Mouse (Mus musculus) neural tube, embryonic 13.5 days (tissue): ENCODE measurements around the gene Tmed10. TPM values are rescaled to one million over a fixed set of nuclear protein-coding genes. Genes with fewer than 3 reads are reported as not detected.

Source experiments
- ATAC-seq: fragments of 200-750 bp; cut with Nextera tagmentation; 2 replicates; pipeline ENCODE4 v1.8.0; 2017; ENCODE audit warnings: low read depth, mild to moderate bottlenecking, moderate TSS enrichment, moderate library complexity
- H3K27ac ChIP-seq: fragments of 300-500 bp; sonication (generic); replicated peaks from 2 replicates; pipeline ENCODE4 v1.5.1; 2015; ENCODE audit warnings: moderate library complexity, mild to moderate bottlenecking, inconsistent platforms
- H3K27me3 ChIP-seq: fragments of 300-500 bp; sonication (generic); 2 replicates; pipeline ENCODE4 v1.6.1; 2015; ENCODE audit warnings: mild to moderate bottlenecking, inconsistent platforms
- H3K36me3 ChIP-seq: fragments of 300-500 bp; sonication (generic); 2 replicates; pipeline ENCODE4 v1.6.1; 2015; ENCODE audit warnings: mild to moderate bottlenecking, inconsistent platforms
- H3K4me1 ChIP-seq: fragments of 300-500 bp; sonication (generic); replicated peaks from 2 replicates; pipeline ENCODE4 v1.6.1; 2015; ENCODE audit warnings: inconsistent platforms
- H3K4me2 ChIP-seq: fragments of 300-500 bp; sonication (generic); 2 replicates; pipeline ENCODE4 v1.6.1; 2015; ENCODE audit warnings: inconsistent platforms, mild to moderate bottlenecking, moderate library complexity
- H3K4me3 ChIP-seq: fragments of 300-500 bp; sonication (generic); 2 replicates; pipeline ENCODE4 v1.5.1; 2015; ENCODE audit warnings: mild to moderate bottlenecking, inconsistent platforms
- H3K9ac ChIP-seq: fragments of 300-500 bp; sonication (generic); 2 replicates; pipeline ENCODE4 v1.6.1; 2015; ENCODE audit warnings: moderate library complexity, mild to moderate bottlenecking, inconsistent platforms
- H3K9me3 ChIP-seq: fragments of 300-500 bp; sonication (generic); 2 replicates; pipeline ENCODE4 v1.6.1; 2016; ENCODE audit warnings: inconsistent platforms
- WGBS: fragments of 180-500 bp; shearing (Covaris S2); methylation state at CpG from one replicate; pipeline ENCODE4 v1.1.7; 2015; 5-methylcytosine and 5-hydroxymethylcytosine counted together
- polyA plus RNA-seq: library from polyadenylated mRNA; unstranded; fragments of >200 nt; fragmentation: Nextera tagmentation; extraction: Ambion mirVana; gene quantifications from 2 replicates; pipeline ENCODE4 v1.2.1, GENCODE M21; 2015

Tmed10 gene
- polyA plus RNA-seq, 1 experiment from 2014 or later, result 231 TPM

- Histone ChIP-seq H3K27me3 (no peaks in the 10 kb centered on the region), H3K9ac (no peak overlapping the region), H3K9me3 (no peaks in the 10 kb centered on the region), H3K4me2 (no peak overlapping the region), H3K4me1 (peaks cover 60% of the 10 kb centered on the region), H3K36me3 (no peaks in the 10 kb centered on the region), H3K27ac (no peak overlapping the region; the same call in 1 of the 2 replicates), H3K4me3 (no peak overlapping the region)
- WGBS, result 86% methylated on average over 6 of the region's 6 CpGs
- ATAC-seq, result no peak
Observed at GRCm38 (mm10) chr12:85368441-85369063, 6.1 kb downstream of the Tmed10 start.

- Histone ChIP-seq H3K4me1 (peaks cover 37% of the 10 kb centered on the region), H3K36me3 (peaks cover 7% of the 10 kb centered on the region; the same call in 1 of the 2 replicates), H3K9ac (no peak overlapping the region), H3K27ac (peak overlapping the region; percentile 73), H3K4me3 (no peak overlapping the region), H3K9me3 (no peaks in the 10 kb centered on the region), H3K4me2 (no peak overlapping the region), H3K27me3 (no peaks in the 10 kb centered on the region)
- 58% methylated on average over 3 of the region's 3 CpGs for WGBS
- ATAC-seq, result peak; percentile 90
Observed at GRCm38 (mm10) chr12:85366271-85366670, 8.4 kb downstream of the Tmed10 start.

GRCm38 (mm10) chr12:85362510-85362909, 12.1 kb downstream of the Tmed10 start:
- peaks cover 16% of the 10 kb centered on the region for H3K4me1 ChIP-seq
- peaks cover 7% of the 10 kb centered on the region; the same call in 1 of the 2 replicates for H3K36me3 ChIP-seq
- H3K4me3 ChIP-seq, result no peak overlapping the region
- H3K4me2 ChIP-seq, result no peak overlapping the region
- no peak for ATAC-seq
- no peak overlapping the region for H3K27ac ChIP-seq
- 80% methylated on average over 4 of the region's 4 CpGs for WGBS
- H3K27me3 ChIP-seq, result no peaks in the 10 kb centered on the region
- no peak overlapping the region for H3K9ac ChIP-seq
- H3K9me3 ChIP-seq, result no peaks in the 10 kb centered on the region

DNA sequence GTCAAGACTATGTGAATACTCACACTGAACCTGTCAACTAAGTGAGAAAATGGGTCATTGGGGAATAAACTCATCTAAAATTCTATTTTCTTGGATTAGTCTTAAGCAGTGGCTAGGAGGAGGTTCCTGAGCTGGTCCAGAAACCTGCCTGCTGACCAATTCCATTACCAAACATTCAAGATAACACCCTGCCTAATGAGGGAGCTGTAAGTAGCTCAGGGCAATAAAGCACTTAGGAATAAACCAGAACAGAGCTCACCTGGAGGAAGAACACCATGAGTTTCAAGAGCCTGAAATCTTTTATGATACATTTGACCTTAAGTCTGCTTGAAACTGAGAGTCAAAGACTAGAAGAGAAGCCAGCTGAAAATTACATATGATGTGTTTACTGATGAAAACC, 13.1 kb downstream of the Tmed10 start:
- no peak for ATAC-seq
- Histone ChIP-seq H3K9ac (no peak overlapping the region), H3K27ac (no peak overlapping the region), H3K4me2 (no peak overlapping the region), H3K36me3 (peaks cover 7% of the 10 kb centered on the region; the same call in 1 of the 2 replicates), H3K9me3 (no peaks in the 10 kb centered on the region), H3K4me1 (peaks cover 12% of the 10 kb centered on the region), H3K4me3 (no peak overlapping the region), H3K27me3 (no peaks in the 10 kb centered on the region)

DNA sequence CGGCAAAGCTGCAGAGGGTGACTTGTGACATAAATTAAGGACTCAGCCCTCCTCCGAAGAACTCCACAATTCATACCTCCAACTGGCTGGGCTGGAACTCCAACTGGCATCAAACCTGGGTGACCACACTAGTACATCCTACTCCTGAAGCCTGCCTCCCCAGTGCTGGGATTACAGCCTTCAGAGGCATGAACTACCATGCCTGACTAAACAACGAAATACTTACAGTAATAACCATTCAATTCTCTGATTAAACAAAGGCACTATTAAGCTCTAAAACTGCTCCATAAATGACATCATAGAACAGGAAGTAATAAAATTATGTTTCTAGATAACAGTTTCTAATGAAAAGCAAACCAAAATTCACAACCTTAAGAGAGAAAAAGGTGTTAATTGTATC, 13.5 kb downstream of the Tmed10 start:
- Histone ChIP-seq H3K4me3 (no peak overlapping the region), H3K4me1 (peaks cover 8% of the 10 kb centered on the region), H3K36me3 (peaks cover 7% of the 10 kb centered on the region; the same call in 1 of the 2 replicates), H3K4me2 (no peak overlapping the region), H3K9ac (no peak overlapping the region), H3K27ac (no peak overlapping the region), H3K9me3 (no peaks in the 10 kb centered on the region), H3K27me3 (no peaks in the 10 kb centered on the region)
- WGBS, result 64% methylated on average over 3 of the region's 3 CpGs
- ATAC-seq, result no peak

DNA sequence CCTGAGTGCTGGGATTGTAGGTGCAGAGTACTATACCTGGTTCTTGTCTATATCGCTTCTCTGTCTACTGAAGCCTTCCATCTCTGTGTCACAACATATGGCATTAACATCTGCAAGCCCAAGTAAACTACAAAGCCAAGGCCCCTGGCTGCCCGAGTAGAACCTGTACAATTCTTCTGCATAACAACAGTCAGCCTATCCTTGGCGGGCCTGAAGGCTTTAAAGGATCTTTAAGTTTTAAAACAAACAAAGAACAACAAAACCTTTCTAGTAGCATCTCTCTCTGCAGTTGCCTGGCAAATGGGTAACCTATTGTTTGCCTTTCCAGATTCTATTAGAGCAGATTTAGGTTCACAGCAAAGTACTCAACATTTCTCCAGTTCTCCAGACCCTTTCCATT, 20.6 kb downstream of the Tmed10 start:
- H3K27me3 ChIP-seq, result no peaks in the 10 kb centered on the region
- no peak overlapping the region for H3K27ac ChIP-seq
- no peak overlapping the region for H3K4me2 ChIP-seq
- no peaks in the 10 kb centered on the region for H3K9me3 ChIP-seq
- H3K4me3 ChIP-seq, result no peak overlapping the region
- H3K4me1 ChIP-seq, result peaks cover 8% of the 10 kb centered on the region; the same call in 1 of the 2 replicates
- H3K36me3 ChIP-seq, result peaks cover 26% of the 10 kb centered on the region
- ATAC-seq, result no peak
- no peak overlapping the region for H3K9ac ChIP-seq
- WGBS, result 87% methylated on average over 3 of the region's 3 CpGs

DNA sequence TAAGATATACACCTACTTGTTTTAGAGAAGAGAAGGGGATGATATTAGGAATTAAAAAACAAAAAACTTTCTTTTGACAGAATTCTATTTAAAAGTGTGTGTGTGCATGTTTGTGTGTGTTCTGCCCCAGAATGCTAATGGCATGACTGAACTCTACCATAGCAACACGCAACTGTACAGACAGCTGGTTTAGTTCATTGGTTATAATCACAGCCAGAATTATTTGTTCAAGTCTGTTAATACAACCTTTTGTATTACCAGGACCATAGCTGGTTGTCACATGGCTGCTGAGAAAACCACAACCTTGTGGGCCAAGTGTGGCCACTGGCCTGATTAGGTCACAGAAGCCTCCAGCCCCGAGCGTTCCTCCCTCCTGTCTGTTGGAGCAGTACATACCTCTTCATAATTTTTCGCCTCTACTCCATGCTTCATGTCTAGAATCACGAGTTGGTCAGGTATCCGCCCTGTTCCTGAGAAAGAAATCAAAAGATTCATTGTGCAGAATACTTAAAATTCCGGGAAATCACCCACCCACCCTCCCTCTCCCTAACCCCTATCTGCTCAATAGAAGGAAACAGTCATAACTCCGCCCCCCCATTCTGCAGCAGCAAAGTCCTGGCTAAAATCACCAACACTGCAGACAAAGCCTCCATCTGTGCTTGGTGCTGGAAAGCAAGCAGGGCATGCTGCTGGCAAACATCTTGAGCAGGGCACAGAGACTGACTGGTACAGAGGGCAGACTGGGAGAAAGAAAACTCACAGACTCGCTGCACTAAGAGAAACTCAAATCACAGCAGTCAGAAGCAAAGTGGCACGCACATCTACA, 24.0 kb downstream of the Tmed10 start:
- Histone ChIP-seq H3K27me3 (no peaks in the 10 kb centered on the region), H3K9ac (no peak overlapping the region), H3K4me3 (no peak overlapping the region), H3K27ac (peak overlapping the region; percentile 75), H3K9me3 (no peaks in the 10 kb centered on the region), H3K36me3 (peaks cover 45% of the 10 kb centered on the region), H3K4me2 (no peak overlapping the region), H3K4me1 (peaks cover 14% of the 10 kb centered on the region; the same call in 1 of the 2 replicates)
- WGBS, result 64% methylated on average over 10 of the region's 10 CpGs
- peak; percentile 64 for ATAC-seq

- no peak overlapping the region for H3K27ac ChIP-seq
- no peak overlapping the region for H3K9ac ChIP-seq
- H3K27me3 ChIP-seq, result no peaks in the 10 kb centered on the region
- H3K9me3 ChIP-seq, result no peaks in the 10 kb centered on the region
- 88% methylated on average over 6 of the region's 6 CpGs for WGBS
- H3K4me3 ChIP-seq, result no peak overlapping the region
- no peak overlapping the region for H3K4me2 ChIP-seq
- peaks cover 14% of the 10 kb centered on the region; the same call in 1 of the 2 replicates for H3K4me1 ChIP-seq
- no peak for ATAC-seq
- H3K36me3 ChIP-seq, result peaks cover 41% of the 10 kb centered on the region
Observed at GRCm38 (mm10) chr12:85348338-85348737, 26.3 kb downstream of the Tmed10 start.

DNA sequence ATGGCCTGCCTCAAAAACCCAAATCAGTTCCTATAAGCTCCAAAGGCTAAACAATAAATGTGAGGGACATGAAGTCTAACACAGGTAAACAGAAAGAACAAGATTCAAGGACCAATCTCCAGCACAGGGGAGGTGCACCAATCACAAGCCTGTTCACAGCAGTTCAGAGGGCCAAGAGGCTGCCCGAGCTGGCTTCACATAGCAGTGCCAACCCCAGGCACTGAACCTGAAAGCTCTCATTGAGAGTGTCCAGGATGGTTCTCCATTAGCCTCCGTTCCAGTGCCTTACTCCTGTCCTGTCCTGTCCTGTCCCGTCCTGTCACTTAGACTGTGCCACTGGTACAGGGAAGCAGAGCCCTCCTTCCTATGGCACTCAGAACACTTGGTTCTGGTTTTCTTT, 27.5 kb downstream of the Tmed10 start:
- no peak overlapping the region for H3K4me2 ChIP-seq
- WGBS, result 83% methylated on average over 3 of the region's 3 CpGs
- H3K27me3 ChIP-seq, result no peaks in the 10 kb centered on the region
- peaks cover 14% of the 10 kb centered on the region; the same call in 1 of the 2 replicates for H3K4me1 ChIP-seq
- no peak overlapping the region for H3K9ac ChIP-seq
- no peaks in the 10 kb centered on the region for H3K9me3 ChIP-seq
- ATAC-seq, result no peak
- 0 out of 2 replicates have a peak overlapping the region, but pooled peaks have one; percentile 28 for H3K27ac ChIP-seq
- H3K4me3 ChIP-seq, result no peak overlapping the region
- H3K36me3 ChIP-seq, result peaks cover 37% of the 10 kb centered on the region

GRCm38 (mm10) chr12:85346374-85346773, 28.3 kb downstream of the Tmed10 start:
- WGBS, result 67% methylated on average over 3 of the region's 3 CpGs
- no peak overlapping the region for H3K4me3 ChIP-seq
- H3K27me3 ChIP-seq, result no peaks in the 10 kb centered on the region
- no peak overlapping the region for H3K4me2 ChIP-seq
- no peak overlapping the region for H3K9ac ChIP-seq
- peaks cover 37% of the 10 kb centered on the region for H3K36me3 ChIP-seq
- 0 out of 2 replicates have a peak, but pooled peaks have one; percentile 12 for ATAC-seq
- H3K9me3 ChIP-seq, result no peaks in the 10 kb centered on the region
- H3K27ac ChIP-seq, result no peak overlapping the region
- peaks cover 8% of the 10 kb centered on the region for H3K4me1 ChIP-seq

DNA sequence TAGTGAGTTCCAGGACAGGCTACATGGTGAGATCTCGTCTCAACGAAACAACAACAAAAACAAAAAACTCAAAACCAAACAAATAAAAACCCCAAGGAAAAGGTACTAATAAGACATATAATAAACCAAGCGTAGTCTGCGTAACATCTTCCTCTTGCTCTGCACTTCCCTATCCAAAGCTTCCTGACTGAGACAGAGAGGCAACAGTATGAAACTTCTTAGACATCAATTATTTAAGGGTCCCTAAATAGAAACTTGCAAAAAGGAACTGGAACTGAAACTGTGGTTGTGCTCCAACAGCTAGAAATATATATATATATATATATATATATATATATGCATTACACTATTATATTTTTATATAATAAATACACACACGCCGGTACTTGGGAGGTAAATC, 29.1 kb downstream of the Tmed10 start:
- ATAC-seq, result no peak
- WGBS, result 95% methylated on average over 6 of the region's 6 CpGs

DNA sequence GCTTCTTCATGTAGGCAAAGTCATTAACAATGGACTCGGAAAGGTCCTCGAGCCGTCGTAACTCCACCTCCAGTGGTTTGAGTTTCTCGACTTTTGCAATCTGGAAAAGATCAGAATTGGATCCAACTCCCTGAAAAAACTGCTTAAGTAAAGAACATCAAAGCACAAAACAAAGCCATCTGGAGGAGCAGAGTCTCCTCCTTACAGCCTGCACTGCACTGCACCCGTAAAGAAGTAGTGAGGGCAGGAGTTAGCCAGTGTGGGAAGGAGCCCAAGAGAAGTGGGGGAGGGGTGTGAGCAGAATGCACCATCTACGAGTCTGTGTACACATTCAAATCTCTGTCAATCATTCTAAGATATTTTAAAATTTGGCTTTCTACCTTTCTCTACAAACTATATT, 30.4 kb downstream of the Tmed10 start:
- H3K4me1 ChIP-seq, result peaks cover 14% of the 10 kb centered on the region
- no peak overlapping the region for H3K9ac ChIP-seq
- WGBS, result 76% methylated on average over 7 of the region's 7 CpGs
- ATAC-seq, result no peak
- no peaks in the 10 kb centered on the region for H3K27me3 ChIP-seq
- H3K36me3 ChIP-seq, result peaks cover 33% of the 10 kb centered on the region
- H3K9me3 ChIP-seq, result no peaks in the 10 kb centered on the region
- no peak overlapping the region for H3K4me3 ChIP-seq
- no peak overlapping the region for H3K4me2 ChIP-seq
- H3K27ac ChIP-seq, result no peak overlapping the region

More for the DNA sequence above, 29.1 kb downstream of the Tmed10 start:
- Histone ChIP-seq H3K4me2 (no peak overlapping the region), H3K27me3 (no peaks in the 10 kb centered on the region), H3K4me3 (no peak overlapping the region), H3K36me3 (peaks cover 37% of the 10 kb centered on the region), H3K9me3 (no peaks in the 10 kb centered on the region), H3K27ac (no peak overlapping the region), H3K4me1 (peaks cover 10% of the 10 kb centered on the region; the same call in 1 of the 2 replicates), H3K9ac (no peak overlapping the region)
